Mouse (Mus musculus) midbrain, postnatal 0 days (tissue): Measurements from ENCODE around the gene Slc39a5. TPM values are rescaled to one million over a fixed set of nuclear protein-coding genes. Genes with fewer than 3 reads are reported as not detected.
A peak's percentile ranks its signal among the peaks of the same experiment; 100 is the strongest.

ENCODE experiments used
- ATAC-seq: fragments of 200-750 bp; cut with Nextera tagmentation; 2 replicates; pipeline ENCODE4 v1.8.0; 2017; ENCODE audit warnings: moderate number of reproducible peaks, mild to moderate bottlenecking, moderate TSS enrichment, moderate library complexity; ENCODE audit not compliant: low FRiP score
- DNase-seq: peaks from one replicate; pipeline ENCODE4 v3.0.0-alpha.2; 2015; ENCODE audit warnings: low spot score
- H3K27ac ChIP-seq: fragments of 300-500 bp; sonication (generic); 2 replicates; pipeline ENCODE4 v1.5.1; 2014; ENCODE audit warnings: low read depth, mild to moderate bottlenecking, low read length, mixed read lengths
- H3K27me3 ChIP-seq: fragments of 300-500 bp; sonication (generic); 2 replicates; pipeline ENCODE4 v1.6.1; 2014; ENCODE audit warnings: low read length, control low read depth, mixed read lengths; ENCODE audit not compliant: insufficient read depth
- H3K36me3 ChIP-seq: fragments of 300-500 bp; sonication (generic); 2 replicates; pipeline ENCODE4 v1.6.1; 2014; ENCODE audit warnings: low read length, control low read depth, mixed read lengths; ENCODE audit not compliant: insufficient read depth
- H3K4me1 ChIP-seq: fragments of 300-500 bp; sonication (generic); 2 replicates; pipeline ENCODE4 v1.6.1; 2014; ENCODE audit warnings: mild to moderate bottlenecking, control low read depth, antibody characterized with exemption, low read length, mixed read lengths; ENCODE audit not compliant: insufficient read depth
- H3K4me2 ChIP-seq: fragments of 300-500 bp; sonication (generic); 2 replicates; pipeline ENCODE4 v1.6.1; 2014; ENCODE audit warnings: low read depth, mild to moderate bottlenecking, low read length, mixed read lengths; ENCODE audit not compliant: poor library complexity, severe bottlenecking
- H3K4me3 ChIP-seq: fragments of 300-500 bp; sonication (generic); 2 replicates; pipeline ENCODE4 v1.5.1; 2014; ENCODE audit warnings: low read depth, mild to moderate bottlenecking, low read length, moderate library complexity
- H3K9ac ChIP-seq: fragments of 300-500 bp; sonication (generic); replicated peaks from 2 replicates; pipeline ENCODE4 v1.6.1; 2014; ENCODE audit warnings: mild to moderate bottlenecking, low read length, moderate library complexity, mixed read lengths; ENCODE audit not compliant: poor library complexity, severe bottlenecking
- H3K9me3 ChIP-seq: fragments of 300-500 bp; sonication (generic); 2 replicates; pipeline ENCODE4 v1.6.1; 2016; ENCODE audit warnings: low read length, control low read depth
- CTCF ChIP-seq: IDR thresholded peaks from 2 replicates; pipeline ENCODE4 v1.5.1; 2016; ENCODE audit warnings: antibody characterized with exemption, mild to moderate bottlenecking
- WGBS: fragments of 180-500 bp; shearing (Covaris S2); extraction: QIAGEN DNeasy Blood & Tissue Kit; methylation state at CpG from one replicate; pipeline ENCODE4 v1.1.7; 2014; 5-methylcytosine and 5-hydroxymethylcytosine counted together
- polyA plus RNA-seq: library from polyadenylated mRNA; unstranded; fragments of >200 nt; fragmentation: Nextera tagmentation; extraction: Ambion mirVana; gene quantifications from 2 replicates; pipeline ENCODE4 v1.2.1, GENCODE M21; 2015
- total RNA-seq: library from RNA; depleted of rRNA; stranded (reverse); fragments of >200 nt; gene quantifications from 2 replicates; pipeline ENCODE4 v1.2.3, GENCODE M21; 2014

The Slc39a5 gene
- total and polyA plus RNA-seq, 2 experiments from 2014 or later, result 0.16 to 0.27 TPM

DNA sequence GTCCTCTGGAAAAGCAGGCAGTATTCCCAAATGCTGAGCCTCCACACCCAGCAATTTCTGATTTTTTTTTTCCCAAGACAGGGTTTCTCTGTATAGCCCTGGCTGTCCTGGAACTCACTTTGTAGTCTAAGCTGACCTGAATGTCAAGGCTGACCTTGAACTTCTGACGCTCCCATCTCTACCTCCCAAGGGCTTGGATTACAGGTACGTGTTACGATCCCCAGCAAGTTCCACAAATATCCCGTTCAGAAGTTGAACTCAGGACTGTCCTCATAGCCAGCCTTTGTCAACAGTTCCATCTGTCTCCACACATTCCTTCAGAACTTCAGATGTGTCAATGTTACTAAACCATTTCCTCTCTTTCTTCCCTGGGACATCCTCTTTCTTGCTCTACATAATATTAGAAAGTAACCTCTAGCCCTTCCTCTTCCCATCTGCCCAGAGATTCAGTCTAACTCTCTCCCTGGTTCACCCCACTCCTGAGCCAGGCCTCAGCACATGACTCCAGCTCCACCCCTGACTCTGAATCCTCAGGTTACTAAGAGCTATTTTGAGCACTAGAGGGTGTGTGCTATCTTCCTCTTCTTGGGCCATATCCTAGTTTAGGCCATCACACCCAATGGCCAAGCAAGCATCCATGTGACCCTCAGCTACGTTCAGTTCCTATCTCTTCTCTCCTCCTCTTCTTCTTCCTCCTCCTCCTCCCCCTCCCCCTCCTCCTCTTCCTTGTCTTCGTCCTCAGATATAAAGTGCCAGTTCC lies 27.9 kb downstream of the Slc39a5 start:
- no peak overlapping the region for H3K4me2 ChIP-seq
- no peaks in the 10 kb centered on the region for H3K27me3 ChIP-seq
- no peaks in the 10 kb centered on the region for H3K9me3 ChIP-seq
- DNase-seq, result no peak
- H3K4me3 ChIP-seq, result no peak overlapping the region
- no peaks in the 10 kb centered on the region for H3K36me3 ChIP-seq
- no peak overlapping the region for H3K9ac ChIP-seq
- WGBS, result 87% methylated on average over 6 of the region's 6 CpGs
- H3K4me1 ChIP-seq, result 0 out of 2 replicates have a peak, but pooled peaks cover 4% of the 10 kb centered on the region
- no peak overlapping the region for H3K27ac ChIP-seq
- no peak for ATAC-seq
- TF ChIP-seq CTCF, result no peak

DNA sequence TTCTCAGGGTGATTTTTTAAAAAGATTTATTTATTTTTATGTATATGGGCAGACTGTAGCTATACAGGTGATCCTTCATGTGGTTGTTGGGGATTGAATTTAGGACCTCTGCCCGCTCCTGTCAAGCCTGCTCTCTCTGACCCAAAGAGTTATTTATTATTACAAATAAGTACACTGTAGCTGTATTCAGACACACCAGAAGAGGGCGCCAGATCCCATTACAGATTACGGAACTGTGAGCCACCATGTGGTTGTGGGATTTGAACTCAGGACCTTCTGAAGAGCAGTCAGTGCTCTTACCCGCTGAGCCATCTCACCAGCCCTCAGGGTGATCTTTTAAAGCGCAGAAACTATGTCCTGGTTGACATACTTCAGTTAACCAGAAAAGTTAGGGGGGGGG lies 28.9 kb downstream of the Slc39a5 start:
- WGBS, result 84% methylated on average over 5 of the region's 5 CpGs

DNA sequence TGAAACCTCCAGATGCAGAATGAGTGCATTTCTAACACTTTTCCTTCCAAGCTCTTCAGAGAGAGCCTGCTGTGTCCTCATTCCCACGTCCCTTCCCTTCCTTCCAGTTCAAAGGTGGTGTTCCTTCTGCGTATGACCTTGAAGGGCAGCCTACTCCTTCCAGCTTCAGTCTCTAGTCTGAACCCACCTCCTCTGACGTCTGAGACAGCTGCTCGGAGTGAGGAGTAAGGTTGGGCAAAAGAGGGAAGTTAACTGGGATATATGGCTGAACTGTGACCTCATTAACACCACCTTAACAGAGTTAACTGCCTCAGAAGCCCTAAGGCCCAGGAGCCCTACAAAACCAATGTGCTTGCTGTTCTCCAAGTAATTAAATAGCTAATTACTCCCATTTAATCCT lies 30.4 kb downstream of the Slc39a5 start:
- Histone ChIP-seq H3K27ac (no peak overlapping the region), H3K4me3 (no peak overlapping the region), H3K4me2 (no peak overlapping the region), H3K36me3 (no peaks in the 10 kb centered on the region), H3K9ac (no peak overlapping the region), H3K9me3 (no peaks in the 10 kb centered on the region), H3K27me3 (no peaks in the 10 kb centered on the region), H3K4me1 (no peaks in the 10 kb centered on the region)
- DNase-seq (no peak), ATAC-seq (no peak)
- WGBS, result 53% methylated on average over 4 of the region's 4 CpGs
- no peak for TF ChIP-seq CTCF

More for the DNA sequence above, 28.9 kb downstream of the Slc39a5 start:
- DNase-seq, result no peak
- H3K27ac ChIP-seq, result no peak overlapping the region
- H3K4me3 ChIP-seq, result no peak overlapping the region
- H3K4me1 ChIP-seq, result 0 out of 2 replicates have a peak, but pooled peaks cover 4% of the 10 kb centered on the region
- ATAC-seq, result no peak
- H3K27me3 ChIP-seq, result no peaks in the 10 kb centered on the region
- TF ChIP-seq CTCF, result peak; percentile 46
- no peak overlapping the region for H3K4me2 ChIP-seq
- H3K9me3 ChIP-seq, result no peaks in the 10 kb centered on the region
- no peak overlapping the region for H3K9ac ChIP-seq
- H3K36me3 ChIP-seq, result no peaks in the 10 kb centered on the region

DNA sequence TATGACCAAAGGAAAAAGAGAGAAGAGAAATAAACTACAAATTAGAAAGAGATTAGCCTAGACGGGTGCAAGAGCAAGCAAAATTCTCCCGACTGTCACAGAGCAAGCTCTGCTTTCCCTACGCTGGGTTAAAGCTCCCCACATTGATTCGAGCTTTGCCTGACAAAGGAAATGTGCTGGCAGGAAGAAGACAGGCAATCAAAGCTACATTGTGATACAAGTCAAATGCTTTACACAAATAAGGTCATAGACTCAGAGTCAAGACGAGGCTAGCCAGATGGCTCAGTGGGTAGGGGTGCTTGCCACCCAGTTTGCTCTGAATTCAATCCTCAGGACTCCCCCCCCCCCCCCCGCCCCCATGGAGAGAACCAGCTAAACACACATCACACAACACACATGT lies 31.0 kb downstream of the Slc39a5 start:
- Histone ChIP-seq H3K4me1 (no peaks in the 10 kb centered on the region), H3K27ac (peak overlapping the region; percentile 96; the same call in 1 of the 2 replicates), H3K9me3 (no peaks in the 10 kb centered on the region), H3K4me3 (no peak overlapping the region), H3K4me2 (no peak overlapping the region), H3K27me3 (no peaks in the 10 kb centered on the region), H3K9ac (no peak overlapping the region), H3K36me3 (no peaks in the 10 kb centered on the region)
- WGBS, result 51% methylated on average over 5 of the region's 6 CpGs
- no peak for TF ChIP-seq CTCF
- DNase-seq (no peak), ATAC-seq (no peak)

DNA sequence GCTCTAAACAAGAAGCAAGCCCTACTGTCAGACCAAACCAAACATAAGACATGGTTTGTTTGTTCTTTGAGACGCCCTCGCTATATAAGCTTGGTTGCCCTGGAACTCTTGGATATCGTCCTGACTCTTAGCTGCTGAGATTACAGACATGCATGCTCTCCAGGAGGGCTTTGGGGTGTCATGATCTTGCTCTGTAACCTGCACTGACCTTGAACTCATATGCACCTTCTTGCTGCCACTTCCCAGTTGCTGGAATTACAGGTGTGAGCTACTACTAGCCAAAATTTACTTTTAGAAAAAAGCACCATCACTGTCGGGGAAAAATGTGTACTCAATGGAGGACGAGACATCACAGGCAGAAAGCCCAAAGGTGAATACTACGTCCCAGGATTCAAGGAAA lies 31.4 kb downstream of the Slc39a5 start:
- peak overlapping the region; percentile 77 for H3K9ac ChIP-seq
- H3K4me2 ChIP-seq, result peak overlapping the region; percentile 91
- no peaks in the 10 kb centered on the region for H3K27me3 ChIP-seq
- peak overlapping the region; percentile 68 for H3K4me3 ChIP-seq
- no peaks in the 10 kb centered on the region for H3K9me3 ChIP-seq
- no peaks in the 10 kb centered on the region for H3K4me1 ChIP-seq
- WGBS, result 77% methylated on average over 6 of the region's 6 CpGs
- ATAC-seq (no peak), DNase-seq (no peak)
- no peaks in the 10 kb centered on the region for H3K36me3 ChIP-seq
- peak overlapping the region; percentile 96 for H3K27ac ChIP-seq
- no peak for TF ChIP-seq CTCF

DNA sequence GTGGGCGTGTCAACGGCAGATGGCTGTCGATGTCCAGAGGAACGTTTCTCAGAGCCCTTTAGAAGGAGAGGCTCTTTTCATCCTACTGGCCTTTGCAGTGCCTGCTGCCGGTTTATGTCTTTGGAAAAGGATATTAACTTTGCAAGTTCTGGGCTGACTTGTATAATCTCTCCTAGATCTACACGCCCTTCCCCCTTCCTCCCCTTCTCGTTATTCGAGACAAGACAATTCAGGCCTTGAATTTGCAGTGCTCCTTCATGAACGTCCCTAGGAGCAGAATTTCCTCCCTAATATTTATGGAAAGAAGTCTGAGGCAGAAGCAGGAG lies 31.8 kb downstream of the Slc39a5 start:
- H3K9me3 ChIP-seq, result no peaks in the 10 kb centered on the region
- 2% methylated on average over 9 of the region's 9 CpGs for WGBS
- no peaks in the 10 kb centered on the region for H3K27me3 ChIP-seq
- ATAC-seq, result no peak
- TF ChIP-seq CTCF, result no peak
- no peak for DNase-seq
- H3K4me1 ChIP-seq, result no peaks in the 10 kb centered on the region
- H3K4me3 ChIP-seq, result peak overlapping the region; percentile 68
- H3K27ac ChIP-seq, result peak overlapping the region; percentile 96
- H3K9ac ChIP-seq, result peak overlapping the region; percentile 77
- peak overlapping the region; percentile 91 for H3K4me2 ChIP-seq
- no peaks in the 10 kb centered on the region for H3K36me3 ChIP-seq
